In genomic region chr9:43983220-43983619, GRCm38 (mm10) we compare ENCODE assay signal across 23 mouse cellular contexts.
"Had no signal": no experiment of that assay in that cellular context is flagged by ENCODE, and none has a peak within 500 bp of the region (broad histone marks: within the 10 kb centered on the region; RNA-seq: fewer than 3 reads in every experiment).

No protein-coding gene starts in this region.

- ATAC-seq: forebrain, postnatal 0 days; hindbrain, postnatal 0 days; intestine, embryonic 16.5 days; liver, embryonic 12.5 days had no signal

- DNase-seq: forebrain, postnatal 0 days; gastrocnemius, postnatal 14 days; heart, adult 11 months; heart, adult 2 months; kidney, adult 11 months; kidney, adult 2 months; kidney, adult 9 months; kidney, postnatal 14 days; layer of hippocampus, adult 9-11 months; layer of hippocampus, postnatal 36 days; left cerebral cortex, postnatal 4 days had no signal

- H3K4me1 ChIP-seq: hindbrain, embryonic 13.5 days; hindbrain, embryonic 15.5 days; liver, embryonic 12.5 days had no signal

- H3K27me3 ChIP-seq: heart, embryonic 15.5 days; hindbrain, embryonic 15.5 days; kidney, embryonic 15.5 days; limb, embryonic 13.5 days; limb, embryonic 15.5 days had no signal

- H3K36me3 ChIP-seq: heart, embryonic 13.5 days; heart, embryonic 15.5 days; hindbrain, embryonic 13.5 days; hindbrain, embryonic 15.5 days; kidney, embryonic 15.5 days; limb, embryonic 13.5 days; limb, embryonic 15.5 days; liver, embryonic 12.5 days had no signal

- H3K9me3 ChIP-seq: heart, embryonic 13.5 days; heart, embryonic 15.5 days; hindbrain, embryonic 13.5 days; hindbrain, embryonic 15.5 days; kidney, embryonic 15.5 days; limb, embryonic 13.5 days; limb, embryonic 15.5 days; liver, embryonic 12.5 days had no signal

- H3K27ac ChIP-seq: heart, embryonic 13.5 days; heart, embryonic 15.5 days; hindbrain, embryonic 13.5 days; hindbrain, embryonic 15.5 days; hindbrain, postnatal 0 days; kidney, embryonic 15.5 days; kidney, postnatal 0 days; limb, embryonic 13.5 days; limb, embryonic 15.5 days; liver, embryonic 12.5 days had no signal

- H3K9ac ChIP-seq: forebrain, postnatal 0 days; heart, embryonic 13.5 days; heart, embryonic 15.5 days; hindbrain, embryonic 13.5 days; hindbrain, embryonic 15.5 days; kidney, embryonic 15.5 days; limb, embryonic 13.5 days; limb, embryonic 15.5 days; liver, embryonic 12.5 days had no signal

- H3K4me2 ChIP-seq: heart, embryonic 11.5 days; heart, embryonic 13.5 days; heart, embryonic 15.5 days; hindbrain, embryonic 13.5 days; hindbrain, embryonic 15.5 days; kidney, embryonic 15.5 days; limb, embryonic 13.5 days; limb, embryonic 15.5 days; liver, embryonic 12.5 days had no signal

- H3K4me3 ChIP-seq: heart, adult 2 months; heart, embryonic 13.5 days; heart, embryonic 15.5 days; hindbrain, embryonic 13.5 days; hindbrain, embryonic 15.5 days; kidney, embryonic 15.5 days; limb, embryonic 13.5 days; limb, embryonic 15.5 days; liver, embryonic 12.5 days had no signal
